Mouse (Mus musculus): ENCODE results near the gene Klk5.
A peak's percentile ranks its signal among the peaks of the same experiment; 100 is the strongest.

Klk5 gene

DNA sequence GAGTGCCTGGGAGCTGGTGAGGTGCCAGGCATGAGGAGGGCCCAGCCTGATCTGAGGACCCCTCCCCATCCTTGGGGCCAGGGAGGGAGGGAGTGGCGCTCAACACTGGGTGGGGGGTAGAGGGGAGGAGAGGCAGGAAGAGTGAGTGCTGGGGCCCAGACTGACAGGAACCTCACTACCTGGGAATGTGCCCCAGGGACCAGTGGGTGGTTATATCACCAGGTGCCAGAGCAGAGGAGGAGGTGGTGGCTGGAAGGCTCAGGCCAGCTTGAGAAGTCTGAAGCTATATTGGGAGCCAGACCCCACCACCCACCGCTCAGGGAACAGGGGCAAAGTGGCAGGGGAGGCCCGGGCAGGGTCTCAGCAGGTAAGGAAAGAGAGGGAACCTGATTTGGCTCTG, at the start of gene Klk5:
Gene Klk5, plus strand, starts transcription at position 271 of the 400 bp plus-strand sequence.
- no peak for DNase-seq

DNA sequence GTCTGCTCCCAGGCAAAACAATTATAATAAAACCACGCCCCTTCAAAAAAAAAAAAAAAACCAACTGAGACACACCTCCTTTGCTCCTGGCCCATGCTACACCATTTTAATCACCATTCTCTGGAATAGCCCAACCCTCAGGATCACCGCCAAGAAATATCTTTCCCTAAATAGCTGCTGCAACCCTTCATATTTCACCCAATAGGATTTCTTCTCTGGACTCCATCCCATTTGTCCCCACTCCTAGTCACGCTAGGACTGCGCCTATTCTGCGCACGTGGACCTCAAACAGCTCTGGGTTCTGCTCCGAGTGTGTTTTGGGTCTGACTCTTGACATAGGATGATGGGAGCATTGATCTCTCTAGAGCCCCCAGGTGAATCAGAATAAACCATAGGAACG, 45.4 kb upstream of the Klk5 start:
- no peak for DNase-seq

GRCm38 (mm10) chr7:43797333-43797769, 44.4 kb upstream of the Klk5 start, which contains the start of gene Klk8:
Gene Klk8, plus strand, starts transcription at chr7:43797577.
- peak; percentile 4 for DNase-seq

DNA sequence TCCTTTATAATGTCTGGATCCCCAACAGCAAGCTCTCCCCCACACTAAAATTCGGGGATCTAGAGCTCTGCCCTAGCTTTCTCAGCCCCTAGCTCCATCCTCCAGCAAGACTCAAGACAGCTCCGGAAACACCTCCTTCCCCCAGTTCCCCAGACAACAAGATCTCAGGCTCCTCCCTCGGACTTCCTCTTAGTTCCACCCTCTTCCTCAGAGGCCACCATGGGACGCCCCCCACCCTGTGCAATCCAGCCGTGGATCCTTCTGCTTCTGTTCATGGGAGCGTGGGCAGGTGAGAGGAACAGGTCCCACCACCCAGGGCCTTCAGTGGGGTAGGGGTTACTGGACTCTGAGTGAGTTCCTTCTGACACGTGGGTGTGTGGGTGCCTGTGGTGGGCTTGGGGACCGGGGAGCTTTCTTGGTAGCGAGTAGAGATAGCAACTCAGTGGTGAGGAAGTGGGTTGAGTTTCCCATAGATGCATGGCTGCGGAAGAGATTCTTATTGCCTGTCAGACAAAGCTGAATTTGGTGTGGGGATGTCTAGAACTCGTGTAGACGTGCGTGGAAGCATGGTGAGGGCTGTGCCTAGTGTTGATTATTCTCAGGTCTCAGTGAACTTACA, 43.8 kb upstream of the Klk5 start:
- no peak for DNase-seq

DNA sequence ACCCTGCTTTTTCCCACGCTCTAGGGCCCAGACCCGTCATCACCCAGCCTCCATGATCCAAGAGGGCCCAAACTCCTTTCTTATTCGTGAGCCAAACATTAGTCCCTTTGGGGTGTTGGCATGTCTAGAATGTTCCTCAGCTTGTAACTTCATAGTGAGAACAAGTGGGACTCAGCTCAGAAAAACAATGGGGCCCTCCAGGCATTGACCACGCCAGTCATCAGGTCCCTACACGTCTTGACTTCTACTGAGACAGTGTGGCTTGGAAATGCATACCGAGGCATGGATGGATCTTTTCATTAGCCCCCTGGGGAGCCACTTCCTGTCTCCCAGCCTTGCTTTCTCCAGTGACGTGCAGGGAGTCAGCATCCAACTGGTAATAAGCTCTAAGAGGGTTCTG, 41.9 kb upstream of the Klk5 start:
- no peak for DNase-seq

DNA sequence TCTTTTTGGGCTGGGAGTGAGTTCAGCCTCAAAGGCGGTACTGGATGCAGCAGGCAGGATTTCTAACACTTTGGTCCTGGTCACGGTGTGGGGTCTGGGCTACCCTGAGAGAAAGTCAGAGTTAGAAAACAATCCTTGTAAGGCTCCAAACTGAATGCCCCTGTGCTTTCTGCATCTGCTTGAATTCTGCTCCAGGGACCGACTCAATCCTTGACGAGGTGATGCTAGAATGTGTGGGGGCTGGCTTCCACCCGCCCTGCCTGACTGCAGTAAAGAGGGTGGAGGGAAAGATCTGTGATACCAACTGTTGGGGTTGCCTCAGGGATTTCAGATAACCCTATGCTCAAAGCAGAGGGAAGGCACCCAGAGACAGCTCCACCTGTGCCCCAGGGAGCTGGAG, 30.8 kb upstream of the Klk5 start, which contains the start of gene Klk7:
Gene Klk7, plus strand, starts transcription at position 301 of the 400 bp plus-strand sequence.
- DNase-seq = no peak

GRCm38 (mm10) chr7:43815211-43815610, 26.6 kb upstream of the Klk5 start:
- DNase-seq = no peak

- DNase-seq = no peak
Observed at GRCm38 (mm10) chr7:43816746-43817145, 25.0 kb upstream of the Klk5 start.

- DNase-seq = no peak
Observed at GRCm38 (mm10) chr7:43821581-43821980, 20.2 kb upstream of the Klk5 start.

DNA sequence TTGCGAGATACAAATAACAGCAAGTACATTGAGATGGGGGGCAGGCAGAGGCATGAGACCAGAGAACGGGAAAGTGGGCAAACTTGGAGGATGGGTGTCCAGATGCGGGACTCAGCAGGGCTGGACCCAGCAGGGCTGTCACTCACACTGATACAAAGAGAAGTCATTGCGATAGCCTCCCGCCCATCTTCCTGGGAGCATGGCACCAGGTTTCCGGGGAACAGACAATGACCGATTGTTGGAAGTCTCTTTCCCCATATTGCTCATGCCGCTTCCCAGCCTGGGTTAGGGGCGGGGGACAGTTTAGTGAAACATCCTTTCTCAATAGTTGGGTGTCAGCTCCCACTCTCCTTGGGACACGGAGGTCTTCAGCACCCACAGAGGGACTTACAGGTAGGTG, 17.6 kb upstream of the Klk5 start, which contains the start of gene Klk6:
Gene Klk6, plus strand, starts transcription at position 301 of the 400 bp plus-strand sequence.
- no peak for DNase-seq

GRCm38 (mm10) chr7:43826056-43826455, 15.7 kb upstream of the Klk5 start:
- no peak for DNase-seq

DNA sequence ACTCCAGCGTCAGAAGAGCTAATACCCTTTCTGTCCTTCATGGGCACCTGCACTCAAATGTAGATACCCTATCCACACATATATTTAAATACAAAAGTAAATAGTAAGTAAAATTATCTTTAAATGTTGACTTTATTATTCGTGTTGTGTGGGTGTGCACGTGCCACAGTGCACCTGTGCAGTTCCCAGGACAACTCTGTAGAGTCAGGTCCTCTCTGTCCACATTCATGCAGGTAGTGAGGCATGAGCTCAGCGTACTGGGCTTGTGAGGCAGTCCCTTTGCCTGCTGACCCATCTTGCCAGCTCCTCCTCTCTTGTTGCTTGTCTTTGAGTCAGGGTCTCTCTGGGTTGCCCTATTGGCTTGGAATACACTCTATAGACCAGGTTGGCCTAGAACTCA, 14.1 kb upstream of the Klk5 start:
- no peak for DNase-seq

GRCm38 (mm10) chr7:43829006-43829405, 12.8 kb upstream of the Klk5 start:
- DNase-seq = no peak

GRCm38 (mm10) chr7:43843801-43844200, 2.0 kb downstream of the Klk5 start:
- DNase-seq = no peak

GRCm38 (mm10) chr7:43851616-43852015, 9.8 kb downstream of the Klk5 start:
- no peak for DNase-seq

DNA sequence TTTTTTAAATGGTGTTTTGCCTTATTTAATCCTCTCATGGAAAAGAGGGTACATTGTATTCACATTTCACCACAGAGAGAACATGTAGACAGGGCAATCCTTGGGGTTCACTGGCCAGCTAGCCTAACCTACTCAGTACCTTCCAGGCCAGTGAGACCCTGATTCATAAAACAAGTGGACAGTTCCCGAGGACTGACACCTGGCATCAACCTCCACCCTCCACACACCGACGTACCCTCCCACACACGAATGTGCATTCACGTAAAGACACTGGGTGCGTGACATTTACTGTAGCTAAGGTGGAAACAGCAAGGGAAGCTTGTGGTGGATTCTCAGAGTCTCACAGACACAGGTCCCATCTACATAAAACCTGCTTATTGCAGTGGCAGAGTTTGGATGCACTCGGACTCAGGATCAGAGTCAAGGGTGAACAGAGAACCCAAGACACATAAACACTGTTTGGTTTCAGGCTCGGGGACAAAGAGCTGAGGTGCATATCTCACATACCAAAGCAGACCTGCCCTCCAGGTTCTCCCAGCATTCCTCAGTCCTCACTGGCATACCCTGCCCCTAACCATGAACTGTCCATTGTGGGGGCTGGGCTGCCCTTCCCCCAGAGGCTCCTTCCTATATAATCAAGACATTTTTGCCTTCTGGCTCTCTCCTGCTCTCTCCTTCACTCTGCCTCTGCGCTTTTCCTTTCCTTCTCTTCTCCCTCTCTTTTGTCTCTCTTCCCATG, 13.0 kb downstream of the Klk5 start:
- no peak for DNase-seq

- DNase-seq = no peak
Observed at GRCm38 (mm10) chr7:43855709-43856108, 13.9 kb downstream of the Klk5 start.

DNA sequence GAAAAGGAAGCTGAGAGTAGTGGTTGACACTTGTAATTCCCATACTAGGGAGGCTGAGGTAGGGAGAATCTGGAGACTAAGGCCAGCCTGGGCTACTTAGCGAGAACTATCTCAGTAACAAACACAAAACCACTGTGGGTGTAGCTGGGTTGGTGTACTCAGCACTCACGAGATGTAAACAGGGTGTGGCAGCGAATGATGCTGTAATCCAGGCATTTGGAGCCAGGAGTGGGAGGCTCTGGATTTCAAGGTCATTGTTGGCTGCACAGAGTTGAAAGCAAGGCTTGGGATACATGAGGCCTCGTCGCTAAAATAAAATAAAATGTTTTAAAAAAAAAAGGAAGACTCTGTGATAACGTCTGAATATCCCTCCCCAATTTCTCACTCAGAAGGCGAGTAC, 14.5 kb downstream of the Klk5 start:
- DNase-seq = no peak

DNA sequence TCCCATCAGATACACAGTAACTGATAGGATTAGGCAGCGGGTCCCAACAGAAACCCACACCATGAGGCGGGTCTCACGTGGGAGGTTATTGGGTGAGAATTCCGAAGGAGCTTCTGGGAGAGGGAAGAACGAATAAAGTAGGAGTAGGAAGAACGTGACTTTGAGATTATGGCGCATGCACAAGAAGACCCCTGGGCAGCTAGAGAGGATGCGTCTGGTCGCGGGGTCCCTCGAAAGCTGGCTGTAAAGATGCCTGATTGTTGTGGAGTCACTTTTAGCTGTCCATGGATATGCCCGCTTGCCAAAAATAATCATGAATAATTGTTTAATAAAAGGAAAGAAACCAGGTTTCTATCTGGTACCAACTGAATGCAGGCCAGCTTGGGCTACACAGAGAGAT, 15.7 kb downstream of the Klk5 start:
- DNase-seq = no peak

- DNase-seq = no peak
Observed at GRCm38 (mm10) chr7:43860411-43860810, 18.6 kb downstream of the Klk5 start.

GRCm38 (mm10) chr7:43873237-43873636, 31.5 kb downstream of the Klk5 start:
- peak; percentile 36 for DNase-seq

DNA sequence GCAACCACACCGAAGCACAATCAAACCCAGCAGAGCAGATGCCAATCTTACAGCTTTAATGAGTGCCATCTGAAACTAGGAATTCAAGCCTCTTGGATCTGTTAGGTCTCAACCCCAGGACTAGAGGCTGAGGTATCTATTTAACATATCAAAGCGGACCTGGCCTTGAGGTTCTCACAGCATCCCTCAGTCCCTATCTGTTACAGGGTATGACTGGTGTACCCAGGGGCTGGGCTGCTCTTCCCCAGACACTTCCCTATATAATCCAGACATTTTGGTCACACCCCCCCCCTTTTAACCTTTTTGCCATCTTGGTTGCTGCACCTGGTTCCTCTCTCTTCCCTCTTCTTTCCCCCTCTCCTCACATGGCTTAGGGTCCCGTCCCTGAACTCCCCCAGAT, 31.9 kb downstream of the Klk5 start:
- DNase-seq = no peak

DNA sequence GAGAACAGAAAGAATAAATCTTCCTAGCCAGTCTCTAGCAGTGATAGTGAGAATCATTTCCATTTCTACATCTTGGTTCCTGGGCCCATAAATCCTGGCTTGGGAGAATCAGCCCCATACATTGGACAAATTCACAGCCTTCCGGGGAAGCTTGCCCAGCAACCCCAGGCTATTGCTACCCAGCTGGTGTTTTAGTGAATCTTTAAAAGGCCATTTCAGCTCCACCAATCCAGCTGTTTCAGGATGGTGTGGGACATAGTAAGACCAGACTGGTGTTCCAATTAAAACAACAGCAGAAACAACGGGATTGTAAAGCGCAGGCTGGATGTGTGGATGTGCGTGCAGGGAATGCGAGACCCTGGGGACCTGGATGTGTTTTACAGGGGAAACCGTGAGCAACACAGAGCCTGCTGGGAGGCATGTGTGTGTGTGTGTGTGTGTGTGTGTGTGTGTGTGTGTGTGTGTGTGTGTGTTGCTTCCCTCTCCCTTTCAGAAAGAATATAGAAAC, 33.2 kb downstream of the Klk5 start:
- no peak for DNase-seq

DNA sequence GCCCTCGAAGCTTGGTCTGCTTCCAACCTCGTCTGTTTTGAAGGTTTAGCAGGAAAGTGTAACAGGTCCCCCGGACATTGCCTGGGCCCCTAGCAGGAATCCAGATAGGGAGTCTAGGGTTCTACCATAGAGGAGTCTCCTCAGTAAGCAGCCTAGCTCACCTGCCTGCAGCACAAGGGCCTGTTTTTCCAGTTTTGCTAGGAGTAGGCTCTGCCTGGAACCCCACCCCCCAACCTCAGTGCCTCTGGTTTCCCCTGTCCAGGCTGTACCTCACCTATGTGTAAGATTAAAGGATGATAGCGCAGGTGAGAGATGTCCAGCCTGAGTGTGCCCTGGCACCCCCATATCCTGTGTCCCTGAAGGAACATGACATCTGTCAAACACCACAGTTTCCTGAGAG, 34.7 kb downstream of the Klk5 start:
- DNase-seq = no peak

Data from kidney, adult 11 months (tissue).